Mouse (Mus musculus) liver, adult 2 months (tissue): ENCODE data around the gene Napa. TPM values are rescaled to one million over a fixed set of nuclear protein-coding genes. Genes with fewer than 3 reads are reported as not detected.

Experiments used
- DNase-seq: peaks from one replicate; pipeline ENCODE4 v3.0.0-alpha.2; 2011; ENCODE audit warnings: low read depth, low spot score; ENCODE audit errors: extremely low read depth
- H3K27ac ChIP-seq: fragments of 200-500 bp; replicated peaks from 2 replicates; pipeline ENCODE4 v1.5.1; 2012; ENCODE audit warnings: low read depth, mild to moderate bottlenecking, control low read depth, inconsistent platforms, low read length; ENCODE audit not compliant: insufficient read depth
- H3K27me3 ChIP-seq: fragments of 200-500 bp; 2 replicates; pipeline ENCODE4 v1.6.1; 2012; ENCODE audit warnings: mild to moderate bottlenecking, moderate library complexity, low read length, inconsistent platforms; ENCODE audit not compliant: control insufficient read depth, insufficient read depth
- H3K36me3 ChIP-seq: fragments of 200-500 bp; 2 replicates; pipeline ENCODE4 v1.6.1; 2012; ENCODE audit warnings: low read length, inconsistent platforms; ENCODE audit not compliant: control insufficient read depth, insufficient read depth
- H3K4me1 ChIP-seq: fragments of 200-500 bp; 2 replicates; pipeline ENCODE4 v1.6.1; 2011; ENCODE audit warnings: low read length; ENCODE audit not compliant: control insufficient read depth, insufficient read depth
- H3K4me3 ChIP-seq: fragments of 200-500 bp; 2 replicates; pipeline ENCODE4 v1.5.1; 2011; ENCODE audit warnings: low read depth, mild to moderate bottlenecking, control low read depth, low read length, moderate library complexity; ENCODE audit not compliant: insufficient read depth
- H3K79me2 ChIP-seq: fragments of 200-500 bp; 2 replicates; pipeline ENCODE4 v1.6.1; 2012; ENCODE audit warnings: inconsistent platforms, mild to moderate bottlenecking, low read length, moderate library complexity; ENCODE audit not compliant: control insufficient read depth, insufficient read depth
- H3K9ac ChIP-seq: fragments of 200-500 bp; 2 replicates; pipeline ENCODE4 v1.6.1; 2012; ENCODE audit warnings: low read depth, mild to moderate bottlenecking, control low read depth, inconsistent platforms, low read length
- CTCF ChIP-seq: fragments of 200-500 bp; IDR thresholded peaks from 2 replicates; pipeline ENCODE4 v1.5.1; 2011; ENCODE audit warnings: low read depth, low read length, control low read depth
- POLR2A ChIP-seq: fragments of 200-500 bp; IDR thresholded peaks from 2 replicates; pipeline ENCODE4 v1.6.1; 2011; ENCODE audit warnings: low read length, control low read depth; ENCODE audit not compliant: insufficient read depth; ENCODE audit errors: extremely low read depth
- WGBS: fragments of 180-500 bp; shearing (Covaris S2); methylation state at CpG from one replicate; pipeline ENCODE4 v1.1.7; 2018; 5-methylcytosine and 5-hydroxymethylcytosine counted together
- polyA plus RNA-seq: library from polyadenylated mRNA; depleted of rRNA; stranded (reverse); fragments of >200 nt; gene quantifications from 2 replicates; pipeline ENCODE4 v1.2.3, GENCODE M21; 2012
- total RNA-seq: library from RNA; depleted of rRNA; stranded (reverse); fragments of >200 nt; gene quantifications from 2 replicates; pipeline ENCODE4 v1.2.3, GENCODE M21; 2014

Napa gene
- total and polyA plus RNA-seq, 2 experiments = 47.4 to 146 TPM

DNA sequence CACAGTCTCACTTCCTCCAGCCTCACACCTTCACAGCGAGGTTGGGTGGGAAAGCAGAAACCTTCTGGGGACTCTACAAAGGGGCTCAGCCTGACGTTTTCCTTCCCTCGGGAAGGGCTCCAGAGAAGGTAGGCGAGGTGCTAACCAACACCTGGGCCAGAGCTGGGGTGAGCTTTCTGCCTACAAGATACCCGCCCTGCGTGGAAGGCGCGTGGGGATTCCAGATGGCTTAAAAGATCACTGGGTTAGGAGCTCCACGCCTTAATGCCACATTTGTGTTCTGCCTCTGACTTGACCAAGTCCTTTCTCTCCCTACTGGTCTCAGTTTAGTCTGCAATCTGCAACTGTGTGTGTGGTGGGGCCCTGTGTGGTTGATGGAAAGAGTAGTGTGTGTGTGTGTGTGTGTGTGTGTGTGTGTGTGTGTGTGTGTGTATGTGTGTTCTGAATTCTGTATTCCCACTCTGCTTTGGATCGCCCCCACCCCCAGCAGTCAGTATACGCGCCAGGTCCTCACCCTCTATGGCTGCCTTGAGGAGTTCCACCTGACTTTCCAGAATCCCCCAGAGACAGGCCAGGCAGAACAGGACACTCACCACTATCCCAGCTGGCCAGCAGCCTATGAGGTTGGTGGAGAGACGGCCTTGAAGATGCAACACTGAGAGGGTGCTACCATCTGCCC lies 32.8 kb downstream of the Napa start:
- no peak overlapping the region for H3K9ac ChIP-seq
- TF ChIP-seq CTCF (no peak), POLR2A (no peak)
- no peak for DNase-seq
- no peak overlapping the region for H3K27ac ChIP-seq
- H3K79me2 ChIP-seq = no peaks in the 10 kb centered on the region
- WGBS = 37% methylated on average over 13 of the region's 13 CpGs
- no peaks in the 10 kb centered on the region for H3K36me3 ChIP-seq
- H3K4me3 ChIP-seq = no peak overlapping the region
- H3K4me1 ChIP-seq = peaks cover 2% of the 10 kb centered on the region
- peaks cover 5% of the 10 kb centered on the region; the same call in 1 of the 2 replicates for H3K27me3 ChIP-seq

DNA sequence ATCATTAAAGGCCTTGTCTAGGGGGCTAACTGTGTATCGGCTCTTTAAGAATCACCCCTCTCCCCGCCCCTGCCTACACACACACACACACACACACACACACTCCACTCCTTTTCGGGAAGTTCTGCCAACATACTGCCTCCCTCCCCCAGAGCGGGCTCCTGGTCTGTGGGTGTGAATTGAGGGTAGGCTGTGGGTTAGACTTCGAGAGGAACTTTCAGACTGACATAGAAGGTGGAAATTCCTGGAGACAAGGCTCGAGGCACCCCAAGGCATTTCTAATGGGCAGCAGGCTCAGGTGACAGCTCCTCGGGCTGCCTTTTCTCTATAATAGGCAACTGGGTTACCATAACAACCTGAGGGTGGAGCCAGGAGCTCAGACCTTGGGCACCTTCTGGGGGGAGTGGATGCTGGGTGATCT lies 33.9 kb downstream of the Napa start:
- Histone ChIP-seq H3K27ac (no peak overlapping the region), H3K4me1 (peaks cover 2% of the 10 kb centered on the region), H3K79me2 (no peaks in the 10 kb centered on the region), H3K9ac (no peak overlapping the region), H3K27me3 (peaks cover 5% of the 10 kb centered on the region; the same call in 1 of the 2 replicates), H3K36me3 (no peaks in the 10 kb centered on the region), H3K4me3 (no peak overlapping the region)
- DNase-seq = no peak
- WGBS = 20% methylated on average over 7 of the region's 7 CpGs
- TF ChIP-seq CTCF = no peak
- no peak for TF ChIP-seq POLR2A

DNA sequence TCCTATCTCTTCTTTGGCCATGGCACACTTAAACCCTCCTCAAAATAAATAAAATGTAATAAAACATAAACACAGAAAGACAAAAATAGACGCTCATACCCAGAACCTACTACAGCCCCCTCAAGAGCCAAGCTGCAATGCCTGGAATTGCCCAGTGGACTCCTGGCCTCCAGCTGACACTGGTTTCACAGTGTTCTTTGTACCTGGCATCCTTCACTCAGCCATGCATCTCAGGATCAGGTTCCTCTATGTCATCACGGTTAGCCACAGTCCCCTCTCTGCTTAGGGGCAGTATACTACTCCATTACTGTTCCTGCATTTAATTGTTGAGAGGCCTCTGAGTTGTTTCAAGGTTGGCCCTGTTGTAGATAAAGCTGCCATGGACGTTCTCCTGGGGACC lies 34.7 kb downstream of the Napa start:
- no peaks in the 10 kb centered on the region for H3K36me3 ChIP-seq
- H3K27me3 ChIP-seq = peaks cover 5% of the 10 kb centered on the region; the same call in 1 of the 2 replicates
- no peak for DNase-seq
- TF ChIP-seq POLR2A = no peak
- TF ChIP-seq CTCF = no peak
- no peaks in the 10 kb centered on the region for H3K79me2 ChIP-seq
- WGBS = 62% methylated on average over 3 of the region's 3 CpGs
- no peak overlapping the region for H3K4me3 ChIP-seq
- no peak overlapping the region for H3K27ac ChIP-seq
- peaks cover 2% of the 10 kb centered on the region for H3K4me1 ChIP-seq
- H3K9ac ChIP-seq = no peak overlapping the region

DNA sequence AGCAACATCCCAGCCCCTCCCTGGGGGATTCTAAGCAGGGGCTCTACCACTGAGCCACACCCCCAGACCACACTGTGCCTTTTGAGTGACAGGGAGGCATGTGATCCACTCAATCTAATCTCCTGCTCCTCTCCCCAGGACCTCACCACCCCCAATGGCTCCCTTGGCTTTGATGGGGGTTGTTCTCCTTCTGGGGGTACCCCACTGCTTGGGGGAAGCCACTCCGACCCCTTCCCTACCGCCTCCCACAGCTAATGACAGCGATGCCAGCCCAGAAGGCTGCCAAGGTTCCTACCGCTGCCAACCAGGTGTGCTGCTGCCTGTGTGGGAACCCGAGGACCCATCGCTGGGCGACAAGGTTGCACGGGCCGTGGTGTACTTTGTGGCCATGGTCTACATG lies 35.4 kb downstream of the Napa start:
- no peak for DNase-seq
- Histone ChIP-seq H3K27me3 (peaks cover 8% of the 10 kb centered on the region; the same call in 1 of the 2 replicates), H3K27ac (no peak overlapping the region), H3K79me2 (no peaks in the 10 kb centered on the region), H3K9ac (no peak overlapping the region), H3K4me3 (no peak overlapping the region), H3K4me1 (peaks cover 2% of the 10 kb centered on the region), H3K36me3 (no peaks in the 10 kb centered on the region)
- TF ChIP-seq CTCF = no peak
- TF ChIP-seq POLR2A = no peak
- WGBS = 84% methylated on average over 9 of the region's 9 CpGs

DNA sequence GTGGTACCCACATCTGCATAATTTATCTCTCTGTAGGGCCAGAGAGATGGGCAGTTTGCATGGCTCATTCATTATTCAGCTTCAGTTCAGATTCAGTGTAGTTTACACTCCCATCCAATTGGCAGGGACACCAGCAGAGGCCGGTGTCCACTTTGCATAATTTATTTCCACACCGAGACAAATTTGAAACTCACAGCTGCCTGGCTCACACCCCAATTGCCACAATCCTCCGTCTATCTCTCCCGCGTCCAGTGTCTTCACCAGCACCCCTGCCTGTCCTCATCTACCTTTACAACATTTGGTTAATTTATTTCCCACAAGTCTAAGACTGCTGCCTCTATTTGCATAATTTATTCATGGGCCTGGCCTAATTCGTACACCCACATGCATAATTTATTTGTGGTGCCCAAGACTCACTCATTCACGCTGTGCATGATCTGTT lies 36.7 kb downstream of the Napa start:
- H3K4me1 ChIP-seq = no peaks in the 10 kb centered on the region
- peaks cover 8% of the 10 kb centered on the region; the same call in 1 of the 2 replicates for H3K27me3 ChIP-seq
- H3K9ac ChIP-seq = no peak overlapping the region
- WGBS = 68% methylated on average over 7 of the region's 7 CpGs
- TF ChIP-seq POLR2A (no peak), CTCF (no peak)
- H3K27ac ChIP-seq = no peak overlapping the region
- H3K36me3 ChIP-seq = no peaks in the 10 kb centered on the region
- no peaks in the 10 kb centered on the region for H3K79me2 ChIP-seq
- no peak for DNase-seq
- no peak overlapping the region for H3K4me3 ChIP-seq

DNA sequence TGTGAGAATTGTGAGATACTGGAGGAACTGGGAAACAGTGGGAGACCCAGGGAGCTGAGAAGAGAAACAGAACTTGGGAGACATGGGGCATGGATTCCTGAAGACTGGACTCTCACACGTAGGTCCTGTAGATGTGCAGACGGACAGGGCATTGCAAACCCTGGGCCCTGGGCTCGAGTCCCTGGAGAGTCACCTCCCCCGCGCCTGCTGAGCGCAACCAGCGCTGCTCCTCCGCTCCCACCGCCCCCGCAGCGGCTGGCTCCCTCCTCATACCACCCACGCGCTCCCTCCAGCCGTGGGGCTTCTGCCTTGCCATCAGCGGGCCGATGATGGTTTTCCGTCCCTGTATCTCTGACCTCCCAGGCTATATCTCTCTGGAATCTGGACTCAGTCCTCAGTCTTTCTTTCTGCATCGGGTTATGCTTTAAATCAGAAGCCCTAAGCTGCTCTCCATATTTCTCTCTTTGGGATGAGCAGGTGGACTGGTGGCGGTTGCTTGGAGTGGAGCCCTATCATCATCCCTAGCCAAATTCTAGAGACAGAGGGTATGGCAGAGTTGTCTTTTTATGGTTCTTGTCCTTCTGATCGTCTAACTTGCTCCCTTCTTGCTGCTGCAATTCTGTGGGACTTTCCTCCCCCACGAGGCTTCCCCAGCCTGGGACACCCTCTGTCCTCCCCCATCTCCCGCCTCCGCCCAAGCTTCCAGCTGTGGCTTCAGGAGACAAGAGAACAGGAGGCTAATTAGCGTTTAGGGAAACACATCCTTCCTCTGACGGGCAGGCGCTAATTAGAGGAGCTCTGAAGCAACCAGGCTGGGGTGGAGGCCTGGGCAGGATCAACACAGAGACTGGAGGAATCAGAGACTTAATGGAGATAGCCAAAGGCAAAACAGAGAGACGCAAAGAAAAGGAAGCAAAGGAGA lies 48.5 kb downstream of the Napa start:
- H3K27ac ChIP-seq = no peak overlapping the region
- H3K4me1 ChIP-seq = no peaks in the 10 kb centered on the region
- no peak overlapping the region for H3K9ac ChIP-seq
- TF ChIP-seq POLR2A (no peak), CTCF (no peak)
- H3K4me3 ChIP-seq = no peak overlapping the region
- H3K27me3 ChIP-seq = peaks cover 7% of the 10 kb centered on the region; the same call in 1 of the 2 replicates
- no peak for DNase-seq
- WGBS = 46% methylated on average over 27 of the region's 27 CpGs
- no peaks in the 10 kb centered on the region for H3K79me2 ChIP-seq
- no peaks in the 10 kb centered on the region for H3K36me3 ChIP-seq
